Mouse (Mus musculus) midbrain, embryonic 16.5 days (tissue): ENCODE data around the gene Tmem269. TPM values are rescaled to one million over a fixed set of nuclear protein-coding genes. Genes with fewer than 3 reads are reported as not detected.

Experiments
- ATAC-seq: fragments of 200-750 bp; cut with Nextera tagmentation; 2 replicates; pipeline ENCODE4 v1.8.0; 2017; ENCODE audit warnings: moderate TSS enrichment
- H3K27ac ChIP-seq: fragments of 300-500 bp; sonication (generic); 2 replicates; pipeline ENCODE4 v1.5.1; 2014; ENCODE audit warnings: mild to moderate bottlenecking, low read length, mixed read lengths
- H3K27me3 ChIP-seq: fragments of 300-500 bp; sonication (generic); 2 replicates; pipeline ENCODE4 v1.6.1; 2014; ENCODE audit warnings: low read depth, low read length, mixed read lengths; ENCODE audit not compliant: control insufficient read depth, insufficient read depth
- H3K36me3 ChIP-seq: fragments of 300-500 bp; sonication (generic); 2 replicates; pipeline ENCODE4 v1.6.1; 2014; ENCODE audit warnings: mild to moderate bottlenecking, low read length, moderate library complexity, mixed read lengths; ENCODE audit not compliant: control insufficient read depth, insufficient read depth
- H3K4me1 ChIP-seq: fragments of 300-500 bp; sonication (generic); 2 replicates; pipeline ENCODE4 v1.6.1; 2014; ENCODE audit warnings: mild to moderate bottlenecking, low read length, mixed read lengths; ENCODE audit not compliant: control insufficient read depth, insufficient read depth
- H3K4me2 ChIP-seq: fragments of 300-500 bp; sonication (generic); 2 replicates; pipeline ENCODE4 v1.6.1; 2014; ENCODE audit warnings: mild to moderate bottlenecking, low read length, mixed read lengths
- H3K4me3 ChIP-seq: fragments of 300-500 bp; sonication (generic); 2 replicates; pipeline ENCODE4 v1.5.1; 2014; ENCODE audit warnings: low read depth, mild to moderate bottlenecking, low read length, moderate library complexity, mixed read lengths
- H3K9ac ChIP-seq: fragments of 300-500 bp; sonication (generic); 2 replicates; pipeline ENCODE4 v1.6.1; 2014; ENCODE audit warnings: low read depth, low read length, mixed read lengths
- H3K9me3 ChIP-seq: fragments of 300-500 bp; sonication (generic); replicated peaks from 2 replicates; pipeline ENCODE4 v1.6.1; 2014; ENCODE audit warnings: mild to moderate bottlenecking, low read length, mixed read lengths; ENCODE audit not compliant: control insufficient read depth, poor library complexity, severe bottlenecking
- WGBS: fragments of 180-500 bp; shearing (Covaris S2); extraction: QIAGEN DNeasy Blood & Tissue Kit; methylation state at CpG from one replicate; pipeline ENCODE4 v1.1.7; 2014; 5-methylcytosine and 5-hydroxymethylcytosine counted together
- polyA plus RNA-seq: library from polyadenylated mRNA; unstranded; fragments of >200 nt; fragmentation: Nextera tagmentation; extraction: Ambion mirVana; gene quantifications from 2 replicates; pipeline ENCODE4 v1.2.1, GENCODE M21; 2015

The Tmem269 gene
- polyA plus RNA-seq, result 0.26 and 0.44 TPM in 2 replicates

DNA sequence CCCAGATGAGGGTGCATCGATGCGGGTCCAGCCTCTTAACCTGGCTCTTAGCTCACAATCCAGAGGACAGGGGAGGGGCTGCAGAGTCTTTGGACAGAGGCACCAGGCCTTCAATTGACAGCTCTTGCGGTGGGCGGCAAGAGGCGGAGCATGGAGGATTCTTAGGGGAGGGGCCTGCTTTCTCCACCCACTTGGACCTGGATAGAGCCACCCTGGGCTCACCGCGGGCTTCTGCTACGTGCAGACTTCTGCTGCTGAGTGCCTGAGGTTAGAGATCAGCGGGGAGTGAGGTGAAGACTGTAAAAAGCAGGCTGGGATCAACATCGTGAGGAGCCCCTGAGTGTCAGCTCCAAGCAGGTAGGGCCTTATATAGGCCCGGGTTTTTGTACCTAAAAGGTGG is at the start of gene Tmem269:
TSS of gene Tmem269 (minus strand) at position 49 of the 400 bp plus-strand sequence.
- no peaks in the 10 kb centered on the region for H3K27me3 ChIP-seq
- no peaks in the 10 kb centered on the region for H3K36me3 ChIP-seq
- no peak within 1 kb of the TSS for H3K4me2 ChIP-seq
- H3K4me1 ChIP-seq, result no peaks in the 10 kb centered on the region
- WGBS, result 8% methylated on average over 11 of the region's 11 CpGs
- no peaks in the 10 kb centered on the region for H3K9me3 ChIP-seq
- H3K9ac ChIP-seq, result no peak within 1 kb of the TSS
- no peak for ATAC-seq
- no peak within 1 kb of the TSS for H3K4me3 ChIP-seq
- no peak within 1 kb of the TSS for H3K27ac ChIP-seq

DNA sequence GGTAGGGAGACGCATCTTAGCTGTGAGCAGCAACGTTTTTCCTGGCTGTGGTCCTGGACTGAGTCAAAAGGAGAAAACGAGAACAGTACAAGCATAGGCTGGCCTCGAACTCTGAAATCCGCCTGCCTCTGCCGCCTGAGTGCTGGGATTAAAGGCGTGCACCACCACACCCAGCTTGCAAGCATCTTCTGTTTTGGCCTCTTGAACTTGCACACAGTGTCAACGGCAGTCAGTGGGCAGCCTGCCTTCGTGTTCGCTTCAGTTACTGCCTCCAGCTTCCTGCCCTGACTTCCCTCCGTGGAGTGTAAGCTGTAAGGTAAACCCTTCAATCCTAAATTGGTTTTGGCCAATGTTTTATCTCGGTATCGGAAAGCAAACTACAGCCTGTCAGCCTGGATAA is 48.6 kb upstream of the Tmem269 start:
- Histone ChIP-seq H3K9me3 (no peaks in the 10 kb centered on the region), H3K27ac (no peak overlapping the region), H3K36me3 (peaks cover 10% of the 10 kb centered on the region), H3K9ac (no peak overlapping the region), H3K4me2 (no peak overlapping the region), H3K27me3 (no peaks in the 10 kb centered on the region), H3K4me3 (no peak overlapping the region), H3K4me1 (no peaks in the 10 kb centered on the region)
- WGBS, result 77% methylated on average over 13 of the region's 13 CpGs
- no peak for ATAC-seq

GRCm38 (mm10) chr4:119263459-119263858 is 45.4 kb upstream of the Tmem269 start:
- H3K9ac ChIP-seq, result no peak overlapping the region
- no peak overlapping the region for H3K4me2 ChIP-seq
- no peaks in the 10 kb centered on the region for H3K9me3 ChIP-seq
- WGBS, result 71% methylated on average over 3 of the region's 3 CpGs
- no peak overlapping the region for H3K4me3 ChIP-seq
- ATAC-seq, result no peak
- no peaks in the 10 kb centered on the region for H3K27me3 ChIP-seq
- H3K36me3 ChIP-seq, result no peaks in the 10 kb centered on the region
- no peaks in the 10 kb centered on the region for H3K4me1 ChIP-seq
- H3K27ac ChIP-seq, result no peak overlapping the region

DNA sequence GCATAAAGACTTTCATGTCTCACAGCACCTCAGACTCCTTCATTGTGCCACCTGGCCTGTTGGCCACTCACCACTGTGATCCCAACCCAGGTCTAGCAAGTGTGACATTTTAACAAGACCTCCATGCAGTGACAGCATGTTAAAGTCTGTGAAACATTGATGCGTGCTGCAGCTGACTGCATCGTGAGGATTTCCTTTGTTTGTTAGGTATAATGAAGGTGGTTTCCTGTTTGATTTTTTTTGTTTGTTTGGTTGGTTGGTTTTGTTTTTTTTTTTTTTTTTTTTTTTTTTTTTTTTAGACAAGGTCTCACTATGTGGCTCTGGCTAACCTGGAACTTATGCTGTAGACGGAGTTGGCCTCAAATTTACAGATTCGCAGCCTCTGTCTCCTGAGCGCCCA is 44.5 kb upstream of the Tmem269 start:
- no peaks in the 10 kb centered on the region for H3K4me1 ChIP-seq
- 95% methylated on average over 5 of the region's 5 CpGs for WGBS
- no peaks in the 10 kb centered on the region for H3K27me3 ChIP-seq
- H3K9me3 ChIP-seq, result no peaks in the 10 kb centered on the region
- H3K36me3 ChIP-seq, result no peaks in the 10 kb centered on the region
- no peak overlapping the region for H3K9ac ChIP-seq
- H3K4me2 ChIP-seq, result no peak overlapping the region
- no peak for ATAC-seq
- no peak overlapping the region for H3K27ac ChIP-seq
- H3K4me3 ChIP-seq, result no peak overlapping the region

DNA sequence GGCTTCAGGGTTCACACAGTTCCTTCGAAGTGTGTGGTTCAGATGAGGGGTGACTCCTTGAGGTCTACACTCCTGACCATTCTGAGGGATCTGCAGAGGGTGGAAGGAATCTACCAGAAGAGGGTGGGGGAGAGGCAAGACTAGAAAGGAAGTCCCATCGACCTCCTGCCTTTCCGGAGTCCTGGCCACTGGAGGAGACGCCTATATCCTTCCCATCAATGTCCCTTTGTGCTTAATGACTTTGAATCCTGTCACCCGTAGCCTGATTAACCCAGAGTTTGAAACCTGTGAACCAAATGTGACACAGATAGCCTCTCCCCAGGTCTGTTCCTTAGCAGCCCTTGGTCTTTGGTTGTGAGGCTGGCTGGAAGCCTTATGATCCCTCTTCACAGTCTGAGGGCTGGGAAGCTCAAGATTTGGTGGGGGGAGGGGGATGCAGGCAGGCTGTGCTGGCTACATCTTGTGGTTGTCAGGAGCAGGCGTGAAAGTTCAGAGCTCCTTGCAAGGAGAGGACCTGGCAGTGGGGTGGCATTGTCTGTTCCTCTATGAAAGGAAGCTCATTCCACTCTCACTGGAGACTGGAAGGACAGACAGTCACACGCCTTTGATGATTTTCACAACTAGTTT is 43.2 kb upstream of the Tmem269 start:
- ATAC-seq, result no peak
- no peak overlapping the region for H3K27ac ChIP-seq
- H3K4me1 ChIP-seq, result no peaks in the 10 kb centered on the region
- H3K9ac ChIP-seq, result no peak overlapping the region
- no peaks in the 10 kb centered on the region for H3K36me3 ChIP-seq
- H3K9me3 ChIP-seq, result no peaks in the 10 kb centered on the region
- 59% methylated on average over 7 of the region's 7 CpGs for WGBS
- no peaks in the 10 kb centered on the region for H3K27me3 ChIP-seq
- no peak overlapping the region for H3K4me2 ChIP-seq
- no peak overlapping the region for H3K4me3 ChIP-seq

- H3K4me1 ChIP-seq, result peaks cover 5% of the 10 kb centered on the region; the same call in 1 of the 2 replicates
- H3K27ac ChIP-seq, result no peak overlapping the region
- H3K4me2 ChIP-seq, result no peak overlapping the region
- no peak overlapping the region for H3K9ac ChIP-seq
- H3K27me3 ChIP-seq, result no peaks in the 10 kb centered on the region
- H3K36me3 ChIP-seq, result no peaks in the 10 kb centered on the region
- H3K9me3 ChIP-seq, result no peaks in the 10 kb centered on the region
- H3K4me3 ChIP-seq, result no peak overlapping the region
- WGBS, result 85% methylated on average over 15 of the region's 15 CpGs
- ATAC-seq, result no peak
Observed at GRCm38 (mm10) chr4:119259344-119260254, 41.6 kb upstream of the Tmem269 start.

GRCm38 (mm10) chr4:119257083-119257482 is 39.1 kb upstream of the Tmem269 start:
- Histone ChIP-seq H3K27me3 (no peaks in the 10 kb centered on the region), H3K36me3 (no peaks in the 10 kb centered on the region), H3K9ac (no peak overlapping the region), H3K27ac (no peak overlapping the region), H3K4me2 (no peak overlapping the region), H3K4me1 (peaks cover 14% of the 10 kb centered on the region), H3K4me3 (no peak overlapping the region), H3K9me3 (no peaks in the 10 kb centered on the region)
- ATAC-seq, result no peak
- WGBS, result 92% methylated on average over 6 of the region's 6 CpGs

DNA sequence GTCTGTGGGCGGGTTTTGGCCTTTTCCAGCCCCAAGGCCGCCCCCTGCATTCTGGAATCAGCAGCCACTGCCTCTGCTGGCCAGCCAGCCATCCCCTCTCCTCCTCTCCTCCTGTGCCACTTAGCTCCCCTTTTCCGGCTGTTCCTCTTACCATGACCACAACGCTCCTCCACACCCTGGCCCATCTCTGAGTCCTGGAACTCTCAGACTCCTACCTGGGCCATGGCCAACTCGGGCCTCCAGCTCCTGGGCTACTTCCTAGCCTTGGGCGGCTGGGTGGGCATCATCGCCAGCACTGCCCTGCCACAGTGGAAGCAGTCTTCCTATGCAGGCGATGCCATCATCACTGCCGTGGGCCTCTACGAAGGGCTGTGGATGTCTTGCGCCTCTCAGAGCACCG is 37.3 kb upstream of the Tmem269 start, which contains the start of gene Cldn19:
TSS of gene Cldn19 (plus strand) at position 64 of the 400 bp plus-strand sequence.
- no peaks in the 10 kb centered on the region for H3K27me3 ChIP-seq
- WGBS, result 68% methylated on average over 12 of the region's 12 CpGs
- H3K9me3 ChIP-seq, result no peaks in the 10 kb centered on the region
- H3K4me1 ChIP-seq, result peaks cover 14% of the 10 kb centered on the region
- no peak within 1 kb of the TSS for H3K4me3 ChIP-seq
- no peak within 1 kb of the TSS for H3K4me2 ChIP-seq
- H3K36me3 ChIP-seq, result no peaks in the 10 kb centered on the region
- H3K27ac ChIP-seq, result peak within 1 kb of the TSS; percentile 63
- peak within 1 kb of the TSS; percentile 58 for H3K9ac ChIP-seq
- ATAC-seq, result no peak
